In the genomic region with DNA sequence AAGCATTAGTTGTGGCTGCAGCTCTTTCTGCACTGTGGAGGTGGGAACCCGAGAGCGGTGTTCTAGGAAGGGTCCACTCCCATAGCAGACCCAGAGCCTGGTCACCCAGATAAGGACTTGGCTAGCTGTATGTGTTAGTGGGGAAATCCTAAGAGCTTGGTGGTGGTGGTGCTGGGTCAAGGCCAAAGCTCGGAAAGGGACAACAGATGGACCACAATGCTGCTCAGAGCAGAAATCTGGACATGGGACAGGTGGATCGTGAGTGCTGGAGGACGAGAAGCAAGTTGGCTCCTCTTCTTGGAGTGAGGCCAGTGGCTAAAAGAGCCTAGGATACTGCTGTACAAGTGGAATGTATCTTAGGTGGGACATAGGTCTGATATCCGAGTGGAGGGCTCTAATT, we compare ENCODE assay signal across 22 mouse cellular contexts. TPM values are rescaled to one million over a fixed set of nuclear protein-coding genes. Genes with fewer than 3 reads are reported as not detected.
DNase-seq lines count a peak whose midpoint lies in the region; ATAC-seq and TF ChIP-seq lines count a peak whose summit lies in the region.
"Had no signal": no experiment of that assay in that cellular context is flagged by ENCODE, and none has a peak within 500 bp of the region (broad histone marks: within the 10 kb centered on the region; RNA-seq: fewer than 3 reads in every experiment).

No protein-coding gene starts in this region.

- intact Hi-C loops in heart, postnatal 36 days (cut with DNase I), result loop anchor here (5.0 kb wide), 2 partner anchors 138 to 158 kb away; a partner anchor contains a TSS

- peak overlapping the region; percentile 60 for H3K4me3 ChIP-seq in heart, embryonic 11.5 days (ENCODE audit: low read depth, low read length)
- H3K4me3 ChIP-seq in heart, embryonic 16.5 days (ENCODE audit: low read length), result peak overlapping the region; percentile 60
- no peak overlapping the region for H3K4me3 ChIP-seq in midbrain, postnatal 0 days (ENCODE audit: low read depth, low read length)
- H3K4me3 ChIP-seq: forebrain, embryonic 12.5 days; gastrocnemius, adult 2 months; limb, embryonic 15.5 days; neural tube, embryonic 15.5 days; stomach, embryonic 15.5 days had no signal

- peak overlapping the region; percentile 95 for H3K27ac ChIP-seq in heart, embryonic 11.5 days (ENCODE audit: low read depth, low read length)
- H3K27ac ChIP-seq in heart, embryonic 16.5 days (ENCODE audit: low read length), result peak overlapping the region; percentile 98
- no peak overlapping the region for H3K27ac ChIP-seq in midbrain, postnatal 0 days (ENCODE audit: low read depth, low read length)
- H3K27ac ChIP-seq: forebrain, embryonic 12.5 days; gastrocnemius, adult 2 months; limb, embryonic 15.5 days; neural tube, embryonic 15.5 days; stomach, embryonic 15.5 days had no signal

- no peaks in the 10 kb centered on the region for H3K27me3 ChIP-seq in heart, embryonic 11.5 days (ENCODE audit: control insufficient read depth, insufficient read depth, low read length)
- H3K27me3 ChIP-seq in heart, embryonic 16.5 days (ENCODE audit: control insufficient read depth, insufficient read depth, low read length), result no peaks in the 10 kb centered on the region
- H3K27me3 ChIP-seq in midbrain, postnatal 0 days (ENCODE audit: insufficient read depth, low read length), result no peaks in the 10 kb centered on the region
- H3K27me3 ChIP-seq: CH12.LX; stomach, embryonic 15.5 days had no signal

- peak overlapping the region; percentile 76 for H3K4me2 ChIP-seq in heart, embryonic 11.5 days
- H3K4me2 ChIP-seq in heart, embryonic 16.5 days (ENCODE audit: low read depth, low read length), result peak overlapping the region; percentile 83
- no peak overlapping the region for H3K4me2 ChIP-seq in midbrain, postnatal 0 days (ENCODE audit: low read depth, low read length, poor library complexity, severe bottlenecking)
- H3K4me2 ChIP-seq: forebrain, embryonic 12.5 days; limb, embryonic 15.5 days; neural tube, embryonic 15.5 days; stomach, embryonic 15.5 days had no signal

- H3K9ac ChIP-seq in heart, embryonic 11.5 days (ENCODE audit: low read depth, low read length), result peak overlapping the region; percentile 89
- H3K9ac ChIP-seq in heart, embryonic 16.5 days (ENCODE audit: low read length), result peak overlapping the region; percentile 77
- H3K9ac ChIP-seq in midbrain, postnatal 0 days (replicated peaks; ENCODE audit: low read length, poor library complexity, severe bottlenecking), result no peak overlapping the region
- H3K9ac ChIP-seq: forebrain, embryonic 12.5 days; limb, embryonic 15.5 days; liver, postnatal 0 days; neural tube, embryonic 15.5 days; stomach, embryonic 15.5 days had no signal

- peaks cover 37% of the 10 kb centered on the region for H3K4me1 ChIP-seq in heart, embryonic 11.5 days (ENCODE audit: control insufficient read depth, insufficient read depth, low read length)
- H3K4me1 ChIP-seq in heart, embryonic 16.5 days (ENCODE audit: control insufficient read depth, insufficient read depth, low read length), result peaks cover 33% of the 10 kb centered on the region
- 0 out of 2 replicates have a peak, but pooled peaks cover 3% of the 10 kb centered on the region for H3K4me1 ChIP-seq in midbrain, postnatal 0 days (ENCODE audit: insufficient read depth, low read length)
- H3K4me1 ChIP-seq: stomach, embryonic 15.5 days had no signal

- DNase-seq in heart, postnatal 36 days, result no peak
- peak; percentile 98 for DNase-seq in cerebellum, adult 11-12 months
- DNase-seq in cerebellum, postnatal 14 days, result peak; percentile 97 to 98
- no peak for DNase-seq in spleen, postnatal 10 days (ENCODE audit: low spot score in 2 of 2)
- no peak for DNase-seq in testis, postnatal 10 days (ENCODE audit: low spot score)
- DNase-seq in midbrain, postnatal 0 days (ENCODE audit: low spot score), result no peak
- DNase-seq: adrenal gland, postnatal 25 days; gastrocnemius, adult 2 months; kidney, adult 9 months; liver, postnatal 0 days; lung, postnatal 10 days; midbrain, embryonic 14.5 days; right cerebral cortex, postnatal 14 days had no signal

- WGBS in heart, embryonic 11.5 days (ENCODE audit: insufficient replicate concordance), result 48% methylated on average over 6 of the region's 6 CpGs
- WGBS in heart, embryonic 16.5 days, result 34% methylated on average over 6 of the region's 6 CpGs
- WGBS in midbrain, postnatal 0 days, result 83% methylated on average over 6 of the region's 6 CpGs

- TF ChIP-seq CTCF in midbrain, postnatal 0 days (IDR thresholded peaks at IDR 0.05), result no peak

- H3K9me3 ChIP-seq in heart, embryonic 11.5 days (replicated peaks; ENCODE audit: control insufficient read depth, low read length), result no peaks in the 10 kb centered on the region
- no peaks in the 10 kb centered on the region for H3K9me3 ChIP-seq in heart, embryonic 16.5 days (replicated peaks; ENCODE audit: control insufficient read depth, low read length)
- H3K9me3 ChIP-seq in midbrain, postnatal 0 days (ENCODE audit: low read length), result no peaks in the 10 kb centered on the region
- H3K9me3 ChIP-seq: forebrain, embryonic 12.5 days; limb, embryonic 15.5 days; neural tube, embryonic 15.5 days; stomach, embryonic 15.5 days had no signal

- H3K36me3 ChIP-seq in heart, embryonic 11.5 days (ENCODE audit: control insufficient read depth, insufficient read depth, low read length), result peaks cover 13% of the 10 kb centered on the region; the same call in 1 of the 2 replicates
- H3K36me3 ChIP-seq in heart, embryonic 16.5 days (ENCODE audit: control insufficient read depth, insufficient read depth), result peaks cover 11% of the 10 kb centered on the region
- H3K36me3 ChIP-seq in midbrain, postnatal 0 days (ENCODE audit: insufficient read depth, low read length), result no peaks in the 10 kb centered on the region
- H3K36me3 ChIP-seq: forebrain, embryonic 12.5 days; limb, embryonic 15.5 days; neural tube, embryonic 15.5 days; stomach, embryonic 15.5 days had no signal

- no peak for ATAC-seq in heart, embryonic 11.5 days (replicated peaks; ENCODE audit: insufficient number of reproducible peaks, low FRiP score, low TSS enrichment)
- ATAC-seq in heart, embryonic 16.5 days (replicated peaks; ENCODE audit: extremely low read depth, insufficient read depth, low FRiP score), result no peak
- no peak for ATAC-seq in midbrain, postnatal 0 days (ENCODE audit: low FRiP score)
- ATAC-seq: inflammation-experienced regulatory T-cells, adult 6 months; liver, postnatal 0 days had no signal

RNA-seq across cellular contexts. Expression of a gene that starts 1.6 kb away (rescaled TPM):
- 470 and 665 TPM in 2 replicates for polyA plus RNA-seq in heart, embryonic 11.5 days (2014; fragmentation: Nextera tagmentation; extraction: Ambion mirVana)
- 1,000 to 10,000 TPM; 1,434 to 1,723 TPM for total RNA-seq in heart, postnatal 36 days (2021)
- 1,022 and 1,203 TPM in 2 replicates for polyA plus RNA-seq in heart, embryonic 16.5 days (2015; fragmentation: Nextera tagmentation; extraction: Ambion mirVana)
- 0.09 TPM in 1 of 2 replicates, not detected in the other for total RNA-seq in midbrain, postnatal 0 days (2014; rRNA removed)
- polyA plus RNA-seq in midbrain, postnatal 0 days (2015; fragmentation: Nextera tagmentation; extraction: Ambion mirVana), result not detected in 2 replicates
- total RNA-seq: adrenal gland, postnatal 25 days had no signal
- polyA plus RNA-seq: hindbrain, embryonic 11.5 days; inflammation-experienced regulatory T-cells, adult 6 months; midbrain, embryonic 14.5 days; neural tube, embryonic 15.5 days had no signal

RNA-seq across cellular contexts. Expression of a gene that starts 37.4 kb away (rescaled TPM):
- polyA plus RNA-seq in heart, embryonic 11.5 days (2014; fragmentation: Nextera tagmentation; extraction: Ambion mirVana), result 1.7 and 1.9 TPM in 2 replicates
- 1 to 10 TPM; 4.2 to 6.2 TPM for total RNA-seq in heart, postnatal 36 days (2021)
- polyA plus RNA-seq in heart, embryonic 16.5 days (2015; fragmentation: Nextera tagmentation; extraction: Ambion mirVana), result 3.6 and 5.2 TPM in 2 replicates
- total RNA-seq in midbrain, postnatal 0 days (2014; rRNA removed), result 4.4 and 10.0 TPM in 2 replicates
- polyA plus RNA-seq in midbrain, postnatal 0 days (2015; fragmentation: Nextera tagmentation; extraction: Ambion mirVana), result 4.0 and 4.2 TPM in 2 replicates

RNA-seq across cellular contexts. Expression of a gene that starts 49.3 kb away (rescaled TPM):
- polyA plus RNA-seq in heart, embryonic 11.5 days (2014; fragmentation: Nextera tagmentation; extraction: Ambion mirVana), result 34.0 and 36.3 TPM in 2 replicates
- 10 to 100 TPM; 21.7 to 24.2 TPM for total RNA-seq in heart, postnatal 36 days (2021)
- 56.9 and 61.3 TPM in 2 replicates for polyA plus RNA-seq in heart, embryonic 16.5 days (2015; fragmentation: Nextera tagmentation; extraction: Ambion mirVana)
- 34.1 and 40.3 TPM in 2 replicates for total RNA-seq in midbrain, postnatal 0 days (2014; rRNA removed)
- 22.7 and 26.3 TPM in 2 replicates for polyA plus RNA-seq in midbrain, postnatal 0 days (2015; fragmentation: Nextera tagmentation; extraction: Ambion mirVana)

Comparison
In these comparisons a context has a peak if more than half of its experiments do, and no peak if none do; other contexts are left out.
1. DNase-seq: peak in cerebellum, adult 11-12 months (single experiment) and cerebellum, postnatal 14 days (2 of 2); none in heart, postnatal 36 days (0 of 2), spleen, postnatal 10 days (0 of 2), testis, postnatal 10 days (single experiment) and midbrain, postnatal 0 days (single experiment).
2. RNA of a gene that starts 1.6 kb away (polyA plus RNA-seq): 1,022 to 1,203 TPM in heart, embryonic 16.5 days and 470 to 665 TPM in heart, embryonic 11.5 days; not detected in midbrain, postnatal 0 days; every median in the first group is over 100 times any median in the second.